Mouse (Mus musculus): ENCODE data around the gene Fastkd5.

GRCm38 (mm10) chr2:130578148-130578547 is 51.7 kb downstream of the Fastkd5 start:
- TF ChIP-seq CTCF (IDR thresholded peaks at IDR 0.05; ENCODE audit: control insufficient read depth, insufficient read depth, insufficient read length) = peak; percentile 84
- TF ChIP-seq MAX (IDR thresholded peaks at IDR 0.05) = peak; percentile 41
- TF ChIP-seq CEBPB (IDR thresholded peaks at IDR 0.05; ENCODE audit: low read depth) = no peak
- TF ChIP-seq FOSL1 (IDR thresholded peaks at IDR 0.05; ENCODE audit: insufficient read depth, low read length, poor library complexity, severe bottlenecking) = no peak

All from C2C12 (cell line).